Comparison of ENCODE assay signal across 7 mouse cellular contexts in the genomic region with DNA sequence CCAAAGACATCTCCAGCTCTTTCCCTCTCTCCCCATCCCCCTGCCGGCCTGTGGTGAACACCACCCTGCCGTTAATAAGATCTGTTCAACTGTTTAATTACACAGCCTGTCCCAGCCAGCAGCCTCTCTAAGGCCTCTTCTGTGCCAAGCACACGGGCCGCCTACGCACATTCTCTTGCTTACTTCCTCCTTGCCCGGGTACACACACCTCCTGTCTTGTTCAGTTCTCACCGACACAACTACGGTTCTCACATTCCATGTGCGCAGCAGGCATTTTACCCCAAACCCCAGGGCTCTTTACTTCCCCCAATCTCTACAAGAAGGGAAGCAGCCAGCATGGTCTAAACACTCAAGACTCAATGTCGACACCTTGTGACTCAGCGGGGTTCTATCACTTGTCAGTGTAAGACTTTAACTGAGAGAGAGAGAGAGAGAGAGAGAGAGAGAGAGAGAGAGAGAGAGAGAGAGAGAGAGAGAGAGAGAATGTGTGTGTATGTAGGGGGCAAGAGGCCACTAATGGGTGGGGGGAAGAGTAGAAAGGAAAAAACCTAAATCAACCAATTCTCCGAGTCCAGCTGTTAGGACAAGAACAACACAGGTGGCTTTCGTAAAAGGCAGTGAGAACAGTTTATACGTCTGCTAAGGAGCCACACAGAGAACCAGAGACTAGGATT.
A peak's percentile ranks its signal among the peaks of the same experiment; 100 is the strongest.
DNase-seq lines count a peak whose midpoint lies in the region; ATAC-seq and TF ChIP-seq lines count a peak whose summit lies in the region.

No protein-coding gene starts in this region.

- 19% methylated on average over 14 of the region's 14 CpGs for WGBS in small intestine, adult 2 months

- peaks cover 50% of the 10 kb centered on the region for H3K4me1 ChIP-seq in small intestine, adult 2 months (ENCODE audit: control insufficient read depth, insufficient read depth, insufficient read length, low read length)

- ATAC-seq in inflammation-experienced regulatory T-cells, adult 6 months, result peak; percentile 68

- peak overlapping the region; percentile 57 for H3K27ac ChIP-seq in small intestine, adult 2 months (ENCODE audit: insufficient read depth, low read depth, low read length)

- TF ChIP-seq CTCF in small intestine, adult 2 months (IDR thresholded peaks at IDR 0.05; ENCODE audit: extremely low read depth, insufficient read length, insufficient replicate concordance, low read depth, low read length), result no peak

- TF ChIP-seq POLR2A in small intestine, adult 2 months (IDR thresholded peaks at IDR 0.05; ENCODE audit: low read depth, low read length), result no peak

- DNase-seq in spleen, adult 18-20 months, result peak; percentile 34 to 35
- no peak for DNase-seq in spleen, postnatal 4 days (ENCODE audit: low spot score in 2 of 2)
- DNase-seq in brain, adult 2 months (ENCODE audit: low read depth, low spot score), result peak; percentile 93
- no peak for DNase-seq in liver
- DNase-seq in kidney, postnatal 25 days, result no peak

- no peak overlapping the region for H3K4me3 ChIP-seq in small intestine, adult 2 months (ENCODE audit: low read depth, low read length)

- H3K27me3 ChIP-seq in small intestine, adult 2 months (ENCODE audit: control insufficient read depth, insufficient read depth, low read length), result no peaks in the 10 kb centered on the region

- peaks cover 38% of the 10 kb centered on the region for H3K36me3 ChIP-seq in small intestine, adult 2 months (ENCODE audit: control insufficient read depth, insufficient read depth, low read length)

Comparison
In these comparisons a context has a peak if more than half of its experiments do, and no peak if none do; other contexts are left out.
1. DNase-seq: peak in spleen, adult 18-20 months (2 of 2) and brain, adult 2 months (single experiment); none in spleen, postnatal 4 days (0 of 2), liver (single experiment) and kidney, postnatal 25 days (0 of 2).